Mouse (Mus musculus) MEL (cell line): ENCODE data around the gene Hivep2. TPM values are rescaled to one million over a fixed set of nuclear protein-coding genes. Genes with fewer than 3 reads are reported as not detected.

ENCODE experiments used
- DNase-seq: peaks from one replicate; pipeline ENCODE4 v3.0.0; 2011; ENCODE audit warnings: low read depth, low spot score
- H3K27ac ChIP-seq: 2 replicates; pipeline ENCODE4 v1.5.1; 2012; ENCODE audit warnings: low read depth, mild to moderate bottlenecking, control low read depth, low read length, moderate library complexity; ENCODE audit not compliant: control insufficient read depth
- H3K27me3 ChIP-seq, 2 experiments: fragments of 150-350 bp in 1 of 2; sonication (generic) in 1 of 2; 2 replicates each; pipeline ENCODE4 v1.6.1; 2012; ENCODE audit warnings: low read length in 2 of 2, mild to moderate bottlenecking in 2 of 2, improper control_type of control experiment in 1 of 2, moderate library complexity in 1 of 2; ENCODE audit not compliant: insufficient read depth in 2 of 2, control insufficient read depth in 1 of 2
- H3K36me3 ChIP-seq, 2 experiments: 2 replicates each; pipeline ENCODE4 v1.6.1; 2012 to 2014; ENCODE audit warnings: low read length in 2 of 2, improper control_type of control experiment in 1 of 2, inconsistent platforms in 1 of 2, mild to moderate bottlenecking in 1 of 2; ENCODE audit not compliant: insufficient read depth in 2 of 2, control insufficient read depth in 1 of 2
- H3K4me1 ChIP-seq, 2 experiments: fragments of 150-350 bp in 1 of 2; sonication (generic) in 1 of 2; 2 replicates each; pipeline ENCODE4 v1.6.1; 2012; ENCODE audit warnings: low read length in 2 of 2, improper control_type of control experiment in 1 of 2, mild to moderate bottlenecking in 1 of 2; ENCODE audit not compliant: insufficient read depth in 2 of 2, control insufficient read depth in 1 of 2
- H3K4me3 ChIP-seq, 2 experiments: fragments of 150-350 bp in 1 of 2; sonication (generic) in 1 of 2; 2 replicates each; pipeline ENCODE4 v1.5.1; 2012; ENCODE audit warnings: low read depth in 2 of 2, low read length in 2 of 2, mild to moderate bottlenecking in 2 of 2, moderate library complexity in 2 of 2, control low read depth in 1 of 2, improper control_type of control experiment in 1 of 2; ENCODE audit not compliant: control insufficient read depth in 1 of 2, insufficient read depth in 1 of 2
- H3K79me2 ChIP-seq: 2 replicates; pipeline ENCODE4 v1.6.1; 2012; ENCODE audit warnings: mild to moderate bottlenecking, low read length, moderate library complexity; ENCODE audit not compliant: control insufficient read depth, poor library complexity, insufficient read depth
- H3K9ac ChIP-seq: 2 replicates; pipeline ENCODE4 v1.6.1; 2012; ENCODE audit warnings: low read depth, mild to moderate bottlenecking, control low read depth, low read length, moderate library complexity; ENCODE audit not compliant: control insufficient read depth, poor library complexity, severe bottlenecking
- H3K9me3 ChIP-seq: fragments of 150-350 bp; sonication (generic); replicated peaks from 2 replicates; pipeline ENCODE4 v1.6.1; 2012; ENCODE audit warnings: mild to moderate bottlenecking, low read length, improper control_type of control experiment, moderate library complexity; ENCODE audit not compliant: insufficient read depth
- CHD2 ChIP-seq: IDR thresholded peaks from 2 replicates; pipeline ENCODE4 v1.6.1; 2011; ENCODE audit warnings: low read length, improper control_type of control experiment
- E2F4 ChIP-seq: IDR thresholded peaks from 2 replicates; pipeline ENCODE4 v1.6.1; 2011; ENCODE audit warnings: low read depth, low read length, improper control_type of control experiment, borderline replicate concordance
- EP300 ChIP-seq, 2 experiments: IDR thresholded peaks; 2 replicates each; pipeline ENCODE4 v1.6.1; 2011; ENCODE audit warnings: improper control_type of control experiment in 2 of 2, low read length in 2 of 2, low read depth in 1 of 2, mild to moderate bottlenecking in 1 of 2
- GABPA ChIP-seq: IDR thresholded peaks from 2 replicates; pipeline ENCODE4 v1.6.1; 2012; ENCODE audit warnings: low read depth, mild to moderate bottlenecking, inconsistent platforms, low read length, improper control_type of control experiment, moderate library complexity
- GATA1 ChIP-seq: IDR thresholded peaks from 2 replicates; pipeline ENCODE4 v1.6.1; 2011; ENCODE audit warnings: low read depth, low read length, improper control_type of control experiment
- JUND ChIP-seq: IDR thresholded peaks from 2 replicates; pipeline ENCODE4 v1.6.1; 2011; ENCODE audit warnings: low read depth, mild to moderate bottlenecking, improper control_type of control experiment, low read length
- KAT2A ChIP-seq: conservative IDR thresholded peaks from 2 replicates; pipeline ENCODE4 v1.6.1; 2012; ENCODE audit warnings: low read depth, low read length, improper control_type of control experiment, inconsistent platforms
- MAFK ChIP-seq: IDR thresholded peaks from 2 replicates; pipeline ENCODE4 v1.6.1; 2011; ENCODE audit warnings: low read depth, mild to moderate bottlenecking, low read length, improper control_type of control experiment, borderline replicate concordance
- MEF2A ChIP-seq: IDR thresholded peaks from 2 replicates; pipeline ENCODE4 v1.6.1; 2014; ENCODE audit warnings: low read depth, mild to moderate bottlenecking, inconsistent platforms, low read length, improper control_type of control experiment; ENCODE audit not compliant: poor library complexity, insufficient replicate concordance, severe bottlenecking; ENCODE audit errors: extremely low read depth
- MYB ChIP-seq: IDR thresholded peaks from 2 replicates; pipeline ENCODE4 v1.6.1; 2011; ENCODE audit warnings: mild to moderate bottlenecking, low read depth, low read length, improper control_type of control experiment
- NRF1 ChIP-seq: IDR thresholded peaks from 2 replicates; pipeline ENCODE4 v1.6.1; 2014; ENCODE audit warnings: low read depth, mild to moderate bottlenecking, inconsistent platforms, low read length, improper control_type of control experiment, moderate library complexity; ENCODE audit not compliant: poor library complexity, insufficient read depth, severe bottlenecking
- POLR2AphosphoS2 ChIP-seq: IDR thresholded peaks from 2 replicates; pipeline ENCODE4 v1.6.1; 2011; ENCODE audit warnings: low read length, improper control_type of control experiment
- POLR2AphosphoS5 ChIP-seq: IDR thresholded peaks from 2 replicates; pipeline ENCODE4 v1.6.1; 2012; ENCODE audit warnings: low read depth, borderline replicate concordance, mild to moderate bottlenecking, inconsistent platforms, low read length, moderate library complexity, mixed read lengths
- SMC3 ChIP-seq: IDR thresholded peaks from 2 replicates; pipeline ENCODE4 v1.6.1; 2011; ENCODE audit warnings: low read depth, low read length, improper control_type of control experiment
- TAL1 ChIP-seq: IDR thresholded peaks from 2 replicates; pipeline ENCODE4 v1.6.1; 2012; ENCODE audit warnings: mild to moderate bottlenecking, inconsistent platforms, low read length, moderate library complexity, mixed read lengths
- TBP ChIP-seq: IDR thresholded peaks from 2 replicates; pipeline ENCODE4 v1.8.0; 2011; ENCODE audit warnings: low read depth, low read length, improper control_type of control experiment
- TCF12 ChIP-seq: IDR thresholded peaks from 2 replicates; pipeline ENCODE4 v1.6.1; 2014; ENCODE audit warnings: low read depth, mild to moderate bottlenecking, inconsistent platforms, low read length, improper control_type of control experiment, moderate library complexity
- ZC3H11A ChIP-seq: IDR thresholded peaks from 2 replicates; pipeline ENCODE4 v1.6.1; 2012; ENCODE audit warnings: low read depth, mild to moderate bottlenecking, inconsistent platforms, low read length, improper control_type of control experiment
- ZMIZ1 ChIP-seq: IDR thresholded peaks from 2 replicates; pipeline ENCODE4 v1.6.1; 2012; ENCODE audit warnings: low read depth, mild to moderate bottlenecking, inconsistent platforms, low read length, improper control_type of control experiment, moderate library complexity
- polyA plus RNA-seq, 2 experiments: library from polyadenylated mRNA; stranded (reverse) in 1 of 2; unstranded in 1 of 2; fragments of >175 nt in 1 of 2; fragments of >200 nt in 1 of 2; gene quantifications; 2 replicates each; pipeline versions ENCODE4 v1.2.1 to v1.2.4; 2012; ENCODE audit warnings: low replicate concordance in 2 of 2, low read depth in 1 of 2; ENCODE audit not compliant: insufficient read length in 2 of 2, insufficient read depth in 1 of 2, missing spikeins in 1 of 2
- total RNA-seq: library from RNA; depleted of rRNA; stranded (reverse); fragments of 300-350 nt; gene quantifications from 2 replicates; pipeline ENCODE4 v1.2.3, GENCODE M21; 2012

Hivep2 gene
- total and polyA plus RNA-seq, 3 experiments: not detected

GRCm38 (mm10) chr10:14056057-14056456, 90.2 kb downstream of the Hivep2 start:
- Histone ChIP-seq H3K27me3 (no peaks in the 10 kb centered on the region), H3K4me1 (no peaks in the 10 kb centered on the region), H3K9me3 (no peaks in the 10 kb centered on the region), H3K9ac (no peak overlapping the region), H3K36me3 (no peaks in the 10 kb centered on the region), H3K27ac (no peak overlapping the region), H3K79me2 (no peaks in the 10 kb centered on the region), H3K4me3 (no peak overlapping the region)
- no peak for TF ChIP-seq NRF1
- no peak for TF ChIP-seq MYB
- TF ChIP-seq SMC3: no peak
- no peak for TF ChIP-seq E2F4
- TF ChIP-seq ZMIZ1: no peak
- no peak for TF ChIP-seq GATA1
- no peak for TF ChIP-seq TAL1
- TF ChIP-seq JUND: no peak
- TF ChIP-seq POLR2AphosphoS5: no peak
- TF ChIP-seq KAT2A: no peak
- no peak for TF ChIP-seq POLR2AphosphoS2
- no peak for DNase-seq

- no peaks in the 10 kb centered on the region for H3K79me2 ChIP-seq
- H3K4me1 ChIP-seq: no peaks in the 10 kb centered on the region
- H3K27me3 ChIP-seq: no peaks in the 10 kb centered on the region
- no peak for DNase-seq
- TF ChIP-seq TCF12: no peak
- TF ChIP-seq TBP: no peak
- no peak for TF ChIP-seq GABPA
- TF ChIP-seq ZC3H11A: no peak
- no peak for TF ChIP-seq EP300 (IDR thresholded peaks at IDR 0.05; ENCODE audit: low read depth in 1 of 2, low read length in 2 of 2)
- no peak for TF ChIP-seq MEF2A
- no peak for TF ChIP-seq MAFK
- TF ChIP-seq MYB: no peak
- no peak for TF ChIP-seq TAL1
- TF ChIP-seq JUND: no peak
- no peak for TF ChIP-seq CHD2
- no peaks in the 10 kb centered on the region for H3K36me3 ChIP-seq
- H3K9me3 ChIP-seq: no peaks in the 10 kb centered on the region
- H3K9ac ChIP-seq: no peak overlapping the region
- no peak overlapping the region for H3K4me3 ChIP-seq
- H3K27ac ChIP-seq: no peak overlapping the region
Measured at GRCm38 (mm10) chr10:14056584-14057451, 90.9 kb downstream of the Hivep2 start.
